Mouse (Mus musculus) heart, embryonic 11.5 days (tissue): ENCODE results near the gene Adsl. TPM values are rescaled to one million over a fixed set of nuclear protein-coding genes. Genes with fewer than 3 reads are reported as not detected.

Experiments used
- ATAC-seq: fragments of 200-750 bp; cut with Nextera tagmentation; replicated peaks from 2 replicates; pipeline ENCODE4 v1.8.0; 2017; ENCODE audit warnings: moderate library complexity; ENCODE audit not compliant: insufficient number of reproducible peaks, low FRiP score, low TSS enrichment
- H3K27ac ChIP-seq: fragments of 300-500 bp; sonication (generic); 2 replicates; pipeline ENCODE4 v1.5.1; 2014; ENCODE audit warnings: mild to moderate bottlenecking, low read depth, low read length
- H3K27me3 ChIP-seq: fragments of 300-500 bp; sonication (generic); 2 replicates; pipeline ENCODE4 v1.6.1; 2014; ENCODE audit warnings: mild to moderate bottlenecking, low read length, mixed read lengths; ENCODE audit not compliant: control insufficient read depth, insufficient read depth
- H3K36me3 ChIP-seq: fragments of 300-500 bp; sonication (generic); 2 replicates; pipeline ENCODE4 v1.6.1; 2014; ENCODE audit warnings: mild to moderate bottlenecking, low read length, moderate library complexity, mixed read lengths; ENCODE audit not compliant: control insufficient read depth, insufficient read depth
- H3K4me1 ChIP-seq: fragments of 300-500 bp; sonication (generic); 2 replicates; pipeline ENCODE4 v1.6.1; 2014; ENCODE audit warnings: low read length; ENCODE audit not compliant: control insufficient read depth, insufficient read depth
- H3K4me2 ChIP-seq: fragments of 300-500 bp; sonication (generic); 2 replicates; pipeline ENCODE4 v1.6.1; 2014; ENCODE audit warnings: mild to moderate bottlenecking, moderate library complexity
- H3K4me3 ChIP-seq: fragments of 300-500 bp; sonication (generic); 2 replicates; pipeline ENCODE4 v1.5.1; 2014; ENCODE audit warnings: low read depth, low read length
- H3K9ac ChIP-seq: fragments of 300-500 bp; sonication (generic); 2 replicates; pipeline ENCODE4 v1.6.1; 2014; ENCODE audit warnings: mild to moderate bottlenecking, low read depth, low read length, moderate library complexity
- H3K9me3 ChIP-seq: fragments of 300-500 bp; sonication (generic); replicated peaks from 2 replicates; pipeline ENCODE4 v1.6.1; 2016; ENCODE audit warnings: low read length; ENCODE audit not compliant: control insufficient read depth
- WGBS: fragments of 180-500 bp; shearing (Covaris S2); extraction: QIAGEN DNeasy Blood & Tissue Kit; methylation state at CpG from one replicate; pipeline ENCODE4 v1.1.7; 2014; ENCODE audit not compliant: insufficient replicate concordance; 5-methylcytosine and 5-hydroxymethylcytosine counted together
- polyA plus RNA-seq: library from polyadenylated mRNA; unstranded; fragments of >200 nt; fragmentation: Nextera tagmentation; extraction: Ambion mirVana; gene quantifications from 2 replicates; pipeline ENCODE4 v1.2.1, GENCODE M21; 2014

The Adsl gene
- polyA plus RNA-seq, 1 experiment from 2014 or later = 168 TPM

DNA sequence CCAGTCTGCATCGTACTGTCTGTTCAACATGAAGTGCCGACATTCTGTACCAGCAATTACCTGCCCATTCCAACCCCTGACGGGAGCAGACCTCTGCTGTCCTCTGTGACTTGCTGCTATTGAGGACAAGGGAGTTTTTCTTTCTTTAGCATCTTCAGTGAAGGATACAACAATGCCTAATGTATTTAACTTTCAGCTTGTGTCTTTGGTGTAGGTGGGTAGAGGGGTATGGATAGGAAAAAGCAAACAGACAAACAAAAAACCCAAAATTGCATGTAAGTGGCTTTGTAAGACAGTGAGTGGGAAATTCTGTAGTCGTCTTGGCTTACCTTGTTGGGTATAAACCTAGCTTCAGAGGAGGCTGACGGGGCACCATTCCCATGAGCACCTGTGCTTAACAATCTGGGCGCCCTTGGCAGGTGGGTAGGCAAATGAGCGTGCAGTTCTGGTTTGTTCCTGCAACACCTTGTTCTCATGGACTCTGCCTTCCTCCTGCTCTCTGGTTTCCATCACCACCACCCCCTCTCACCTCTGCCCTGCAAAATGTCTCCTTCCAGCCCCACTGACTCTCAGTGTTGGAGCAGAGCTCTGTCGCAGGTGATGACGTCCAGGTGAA lies 16.8 kb upstream of the Adsl start:
- H3K27ac ChIP-seq = no peak overlapping the region
- H3K4me2 ChIP-seq = no peak overlapping the region
- no peaks in the 10 kb centered on the region for H3K9me3 ChIP-seq
- 80% methylated on average over 9 of the region's 9 CpGs for WGBS
- H3K4me3 ChIP-seq = no peak overlapping the region
- no peaks in the 10 kb centered on the region for H3K27me3 ChIP-seq
- no peak for ATAC-seq
- no peak overlapping the region for H3K9ac ChIP-seq
- H3K4me1 ChIP-seq = peaks cover 5% of the 10 kb centered on the region; the same call in 1 of the 2 replicates
- H3K36me3 ChIP-seq = peaks cover 18% of the 10 kb centered on the region

DNA sequence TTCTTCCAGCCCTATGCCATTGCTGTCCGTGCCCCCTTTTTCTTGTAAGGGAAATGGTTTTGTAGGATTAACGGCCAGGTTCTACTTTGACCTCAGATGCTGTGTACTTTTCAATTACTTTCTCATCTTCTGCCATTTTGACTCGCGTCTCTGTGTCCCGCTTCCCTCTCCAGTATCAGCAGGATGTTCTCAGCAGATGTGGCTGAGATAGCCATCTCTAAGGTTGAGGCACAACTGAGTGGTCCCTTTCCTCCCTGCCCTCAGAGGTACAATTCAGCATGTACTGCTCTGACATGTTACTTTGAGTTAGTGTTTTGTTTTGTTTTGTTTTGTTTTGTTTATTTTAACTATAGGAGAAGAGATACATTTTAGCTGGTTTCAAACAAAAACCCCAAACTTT lies 13.4 kb upstream of the Adsl start:
- Histone ChIP-seq H3K9me3 (no peaks in the 10 kb centered on the region), H3K27ac (no peak overlapping the region), H3K9ac (no peak overlapping the region), H3K4me2 (no peak overlapping the region), H3K36me3 (peaks cover 3% of the 10 kb centered on the region), H3K4me1 (peaks cover 13% of the 10 kb centered on the region), H3K4me3 (no peak overlapping the region), H3K27me3 (no peaks in the 10 kb centered on the region)
- 85% methylated on average over 5 of the region's 5 CpGs for WGBS
- ATAC-seq = no peak

DNA sequence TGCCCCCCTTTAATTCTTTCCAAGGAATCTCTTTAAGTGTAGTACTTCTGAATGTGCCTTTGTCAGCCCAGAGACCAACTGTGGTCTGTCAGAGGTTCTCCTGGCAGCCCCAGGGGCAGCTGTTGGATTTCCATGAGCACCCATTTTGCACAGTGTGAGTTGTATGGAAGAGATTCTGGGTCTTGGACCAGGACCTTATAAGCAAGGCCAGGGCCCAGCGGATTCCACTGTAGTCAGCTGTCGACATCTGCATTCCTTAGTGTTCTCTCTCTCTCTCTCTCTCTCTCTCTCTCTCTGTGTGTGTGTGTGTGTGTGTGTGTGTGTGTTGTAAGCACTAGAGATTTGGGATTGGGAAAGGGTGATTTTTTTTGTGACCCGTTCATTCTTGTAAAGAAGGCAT lies 11.6 kb upstream of the Adsl start:
- no peaks in the 10 kb centered on the region for H3K9me3 ChIP-seq
- no peak for ATAC-seq
- no peak overlapping the region for H3K9ac ChIP-seq
- H3K4me3 ChIP-seq = no peak overlapping the region
- H3K4me2 ChIP-seq = no peak overlapping the region
- 72% methylated on average over 3 of the region's 3 CpGs for WGBS
- no peak overlapping the region for H3K27ac ChIP-seq
- no peaks in the 10 kb centered on the region for H3K27me3 ChIP-seq
- H3K36me3 ChIP-seq = peaks cover 3% of the 10 kb centered on the region
- peaks cover 7% of the 10 kb centered on the region for H3K4me1 ChIP-seq

DNA sequence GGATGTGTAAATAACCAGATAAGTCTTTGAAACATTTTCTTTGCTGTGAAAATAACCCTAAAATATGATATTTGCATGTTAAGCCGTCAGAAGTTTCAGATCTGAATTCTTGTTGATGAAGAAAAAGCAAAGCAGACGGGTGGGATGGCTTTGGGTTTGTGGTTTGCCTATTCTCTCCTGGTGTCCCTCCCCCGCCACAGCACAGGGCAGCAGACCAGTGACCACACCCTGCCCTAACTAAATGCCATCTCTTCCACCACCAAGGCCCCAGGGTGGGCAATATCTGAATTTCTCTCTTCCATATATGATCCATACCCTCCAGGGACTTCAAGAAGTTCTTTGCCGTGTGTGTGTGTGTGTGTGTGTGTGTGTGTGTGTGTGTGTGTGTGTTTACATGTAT lies 9.7 kb upstream of the Adsl start:
- no peak for ATAC-seq
- Histone ChIP-seq H3K4me1 (peaks cover 7% of the 10 kb centered on the region), H3K4me2 (no peak overlapping the region), H3K27ac (no peak overlapping the region), H3K36me3 (peaks cover 3% of the 10 kb centered on the region), H3K9me3 (no peaks in the 10 kb centered on the region), H3K9ac (no peak overlapping the region), H3K27me3 (no peaks in the 10 kb centered on the region), H3K4me3 (no peak overlapping the region)
- WGBS = 89% methylated on average over 4 of the region's 4 CpGs

DNA sequence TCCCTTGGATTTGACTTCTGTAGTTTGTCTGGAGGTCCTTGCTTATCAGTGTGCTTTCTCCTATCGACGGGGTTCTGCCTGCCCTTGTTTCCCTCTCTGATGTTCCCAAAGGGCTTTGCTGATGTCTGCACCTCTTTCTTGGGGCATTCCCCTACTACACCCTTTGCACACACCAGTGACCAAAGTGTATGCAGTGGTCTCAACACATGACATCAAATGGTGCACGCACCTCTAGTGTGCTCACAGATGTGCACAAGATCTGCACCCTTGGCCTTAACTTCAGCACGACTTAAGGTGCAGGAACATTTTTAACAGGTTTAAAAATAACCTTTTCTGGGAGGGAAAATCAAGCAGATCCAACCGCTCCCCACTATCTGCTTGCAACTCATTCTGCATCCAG lies 8.9 kb upstream of the Adsl start:
- Histone ChIP-seq H3K4me1 (peaks cover 7% of the 10 kb centered on the region), H3K36me3 (peaks cover under 1% of the 10 kb centered on the region), H3K9me3 (no peaks in the 10 kb centered on the region), H3K4me2 (no peak overlapping the region), H3K4me3 (no peak overlapping the region), H3K27ac (no peak overlapping the region), H3K9ac (no peak overlapping the region), H3K27me3 (no peaks in the 10 kb centered on the region)
- no peak for ATAC-seq
- 54% methylated on average over 5 of the region's 5 CpGs for WGBS

DNA sequence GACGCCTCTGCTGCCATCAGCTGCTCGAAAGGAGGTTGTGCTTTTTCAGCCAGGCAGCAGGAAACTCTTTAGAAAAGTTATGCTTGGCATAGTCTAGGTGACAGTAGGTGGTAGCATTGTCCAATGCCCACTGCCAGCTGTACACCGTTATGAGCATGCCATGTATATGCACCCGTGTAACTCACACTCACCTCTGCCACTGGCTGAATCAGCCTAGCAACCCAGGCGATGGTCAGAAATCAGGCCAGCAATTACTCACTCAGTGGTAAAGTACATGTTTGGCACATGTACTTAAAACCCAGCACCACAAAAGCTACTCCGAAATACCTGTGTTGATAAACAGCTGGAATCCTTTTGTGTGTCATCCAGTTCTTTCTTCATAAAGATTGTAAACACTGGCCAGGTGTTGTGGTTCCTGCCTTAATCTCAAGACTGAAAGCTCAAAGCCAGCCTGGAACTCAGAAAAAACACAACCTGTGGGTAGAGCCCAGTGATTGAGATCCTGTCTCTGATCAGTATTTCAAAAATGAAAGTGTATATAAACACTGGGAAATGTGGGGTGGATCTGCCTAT lies 6.7 kb upstream of the Adsl start:
- Histone ChIP-seq H3K4me2 (no peak overlapping the region), H3K27me3 (no peaks in the 10 kb centered on the region), H3K4me1 (peaks cover 7% of the 10 kb centered on the region), H3K36me3 (no peaks in the 10 kb centered on the region; the same call in 1 of the 2 replicates), H3K9me3 (no peaks in the 10 kb centered on the region), H3K27ac (no peak overlapping the region), H3K9ac (no peak overlapping the region), H3K4me3 (no peak overlapping the region)
- WGBS = 87% methylated on average over 6 of the region's 6 CpGs
- no peak for ATAC-seq

DNA sequence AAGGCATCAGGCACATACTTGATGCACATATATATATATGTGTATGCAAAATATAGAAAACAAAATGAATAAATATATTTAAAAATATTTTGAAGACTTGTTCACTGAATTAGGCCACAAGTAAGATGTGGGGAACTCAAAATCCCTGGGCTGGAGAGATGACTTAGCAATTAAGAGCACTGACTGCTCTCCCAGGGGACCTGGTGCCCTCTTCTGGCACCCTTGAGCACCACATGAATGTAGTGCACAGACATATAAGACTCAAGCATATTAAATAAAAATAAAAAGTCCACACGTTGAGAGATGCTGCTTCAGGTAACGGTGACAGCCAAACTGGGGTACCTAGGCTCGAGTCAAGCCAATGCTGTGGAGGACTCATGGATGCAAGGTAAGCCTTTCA lies 2.4 kb upstream of the Adsl start:
- Histone ChIP-seq H3K27ac (no peak overlapping the region), H3K9ac (no peak overlapping the region), H3K4me1 (peaks cover 8% of the 10 kb centered on the region), H3K4me3 (no peak overlapping the region), H3K36me3 (no peaks in the 10 kb centered on the region), H3K27me3 (no peaks in the 10 kb centered on the region), H3K9me3 (no peaks in the 10 kb centered on the region), H3K4me2 (no peak overlapping the region)
- 51% methylated on average over 3 of the region's 3 CpGs for WGBS
- no peak for ATAC-seq

DNA sequence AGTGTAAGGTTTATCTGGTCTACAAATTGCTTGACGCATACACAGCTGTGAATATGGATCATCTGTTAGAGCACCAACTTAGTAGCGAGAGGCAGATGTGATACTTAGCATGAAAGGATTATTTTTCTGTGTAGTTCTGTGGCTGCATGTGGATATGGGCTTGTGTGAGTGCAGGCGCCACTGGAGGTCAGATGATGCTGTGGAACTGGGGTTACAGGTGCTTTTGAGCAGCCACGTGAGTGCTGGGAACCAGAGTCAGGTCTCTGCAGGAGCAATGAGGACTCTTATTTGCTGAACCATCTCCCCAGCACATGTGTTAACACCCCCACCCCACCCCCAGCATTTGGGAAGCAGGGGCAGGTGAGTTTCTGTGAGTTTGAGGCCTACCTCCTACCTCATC lies 1.1 kb downstream of the Adsl start:
- Histone ChIP-seq H3K4me1 (peaks cover 8% of the 10 kb centered on the region), H3K27ac (no peak overlapping the region), H3K4me2 (peak overlapping the region; percentile 81), H3K9ac (peak overlapping the region; percentile 88), H3K9me3 (no peaks in the 10 kb centered on the region), H3K27me3 (no peaks in the 10 kb centered on the region), H3K4me3 (peak overlapping the region; percentile 95), H3K36me3 (peaks cover 16% of the 10 kb centered on the region; the same call in 1 of the 2 replicates)
- 58% methylated on average over 4 of the region's 4 CpGs for WGBS
- ATAC-seq = no peak

DNA sequence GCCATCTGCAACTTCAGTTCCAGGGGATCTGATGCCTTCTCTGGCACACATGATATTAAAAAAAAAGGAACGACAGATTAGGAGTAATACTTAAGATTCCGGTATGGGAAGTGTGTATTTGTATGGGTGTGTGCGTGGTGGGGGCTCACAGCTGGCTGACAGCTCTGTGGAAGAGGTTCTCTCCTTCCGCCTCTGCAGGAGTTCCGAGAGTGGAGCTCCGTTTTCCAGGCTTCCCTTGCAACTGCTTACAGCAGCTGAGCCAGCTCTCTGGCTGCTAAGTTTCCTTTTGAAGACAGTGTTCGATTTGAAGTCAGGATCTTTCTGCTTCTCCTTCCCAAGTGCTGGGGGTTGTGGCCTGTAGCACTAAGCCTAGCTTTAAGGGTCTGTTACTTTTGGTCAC lies 1.8 kb downstream of the Adsl start:
- WGBS = 89% methylated on average over 7 of the region's 7 CpGs
- Histone ChIP-seq H3K36me3 (peaks cover 16% of the 10 kb centered on the region; the same call in 1 of the 2 replicates), H3K4me3 (no peak overlapping the region), H3K4me2 (peak overlapping the region; percentile 81; the same call in 1 of the 2 replicates), H3K9ac (no peak overlapping the region), H3K9me3 (no peaks in the 10 kb centered on the region), H3K27me3 (no peaks in the 10 kb centered on the region), H3K27ac (no peak overlapping the region), H3K4me1 (peaks cover 8% of the 10 kb centered on the region)
- no peak for ATAC-seq
